Mouse (Mus musculus): ENCODE results near the gene Cox19. TPM values are rescaled to one million over a fixed set of nuclear protein-coding genes. Genes with fewer than 3 reads are reported as not detected.
A peak's percentile ranks its signal among the peaks of the same experiment; 100 is the strongest.

The Cox19 gene
- polyA plus RNA-seq, 1 experiment from 2014 or later: 116 TPM

DNA sequence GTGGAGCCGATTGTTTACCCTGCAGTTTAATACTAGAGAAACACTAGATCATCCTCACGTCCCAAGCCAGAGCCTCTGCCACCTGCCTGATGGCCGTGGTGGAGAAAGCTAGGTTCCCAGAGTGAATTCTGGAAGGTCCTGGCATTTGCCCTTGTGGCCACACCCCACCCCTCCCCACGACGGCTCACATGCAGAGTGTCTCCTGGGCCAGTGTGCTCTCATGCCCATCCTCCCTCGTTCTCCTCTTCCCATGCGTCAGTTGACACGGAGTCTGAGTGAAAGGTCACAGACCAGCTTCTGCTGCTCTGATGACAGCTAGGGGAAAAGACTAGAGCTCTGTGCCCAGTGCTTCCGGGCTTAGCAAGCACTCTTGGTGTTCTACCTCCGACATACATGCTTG, 33.3 kb upstream of the Cox19 start:
- DNase-seq (ENCODE audit: low spot score) (peak; percentile 90), ATAC-seq (replicated peaks; ENCODE audit: low FRiP score, low read depth) (peak; percentile 63)
- no peaks in the 10 kb centered on the region for H3K27me3 ChIP-seq (ENCODE audit: insufficient read depth, low read length)
- H3K9me3 ChIP-seq (replicated peaks; ENCODE audit: low read length): no peaks in the 10 kb centered on the region
- no peak overlapping the region for H3K4me3 ChIP-seq (replicated peaks; ENCODE audit: low read depth, low read length)
- H3K4me2 ChIP-seq (ENCODE audit: low read length): 0 out of 2 replicates have a peak overlapping the region, but pooled peaks have one; percentile 26
- peak overlapping the region; percentile 55; the same call in 1 of the 2 replicates for H3K27ac ChIP-seq
- TF ChIP-seq CTCF (IDR thresholded peaks at IDR 0.05; ENCODE audit: low read depth): no peak
- H3K9ac ChIP-seq (ENCODE audit: low read depth, low read length): 0 out of 2 replicates have a peak overlapping the region, but pooled peaks have one; percentile 19
- H3K4me1 ChIP-seq (replicated peaks; ENCODE audit: insufficient read depth, low read length): peaks cover 58% of the 10 kb centered on the region
- 25% methylated on average over 10 of the region's 10 CpGs for WGBS
- H3K36me3 ChIP-seq (ENCODE audit: insufficient read depth, low read length): no peaks in the 10 kb centered on the region

DNA sequence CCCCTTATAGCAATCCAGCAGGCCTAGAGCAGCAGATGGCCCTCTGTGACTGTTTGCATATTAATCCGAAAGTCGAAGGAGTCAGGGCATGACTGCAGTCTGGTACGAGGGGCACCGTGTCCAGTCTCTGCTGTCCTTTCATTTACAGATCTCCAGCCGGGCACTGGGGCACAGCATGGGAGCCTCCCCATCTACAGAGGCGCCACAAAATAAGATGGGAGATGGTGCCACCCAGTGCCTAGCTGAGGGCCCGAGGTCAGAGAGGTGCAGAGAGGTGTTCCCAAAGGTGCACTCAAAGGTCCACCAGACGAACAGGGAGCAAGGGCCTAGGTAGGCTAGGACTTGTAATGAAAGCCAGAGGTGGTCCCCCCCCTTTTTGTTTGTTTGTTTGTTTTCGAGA, 32.0 kb upstream of the Cox19 start:
- H3K27ac ChIP-seq: peak overlapping the region; percentile 72
- H3K4me2 ChIP-seq (ENCODE audit: low read length): no peak overlapping the region
- H3K9ac ChIP-seq (ENCODE audit: low read depth, low read length): no peak overlapping the region
- no peak overlapping the region for H3K4me3 ChIP-seq (replicated peaks; ENCODE audit: low read depth, low read length)
- H3K9me3 ChIP-seq (replicated peaks; ENCODE audit: low read length): no peaks in the 10 kb centered on the region
- no peak for TF ChIP-seq CTCF (IDR thresholded peaks at IDR 0.05; ENCODE audit: low read depth)
- H3K27me3 ChIP-seq (ENCODE audit: insufficient read depth, low read length): no peaks in the 10 kb centered on the region
- ATAC-seq (replicated peaks; ENCODE audit: low FRiP score, low read depth) (no peak), DNase-seq (ENCODE audit: low spot score) (no peak)
- 73% methylated on average over 9 of the region's 9 CpGs for WGBS
- peaks cover 58% of the 10 kb centered on the region for H3K4me1 ChIP-seq (replicated peaks; ENCODE audit: insufficient read depth, low read length)
- no peaks in the 10 kb centered on the region for H3K36me3 ChIP-seq (ENCODE audit: insufficient read depth, low read length)

DNA sequence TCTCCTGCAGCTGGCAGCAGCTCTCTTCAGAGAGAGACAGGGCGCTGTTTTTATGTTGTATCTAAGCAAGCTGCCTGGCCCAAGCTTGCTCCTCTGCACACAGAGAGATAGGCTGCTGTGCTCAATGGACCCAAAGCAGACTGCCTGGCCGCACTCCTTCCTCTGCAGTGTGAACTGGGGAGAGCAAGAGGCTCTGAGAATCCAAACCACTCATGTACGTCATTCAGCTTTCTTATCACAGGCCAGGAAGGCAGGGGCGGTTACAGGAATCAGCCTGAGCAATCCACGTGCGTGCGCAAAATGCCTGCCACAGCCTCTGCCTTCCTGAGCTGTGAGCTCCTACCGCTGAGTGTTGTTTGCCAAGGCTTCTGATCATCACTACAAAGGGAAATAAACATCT, 31.5 kb upstream of the Cox19 start:
- no peaks in the 10 kb centered on the region for H3K27me3 ChIP-seq (ENCODE audit: insufficient read depth, low read length)
- peak; percentile 57 for DNase-seq (ENCODE audit: low spot score)
- H3K27ac ChIP-seq: peak overlapping the region; percentile 72
- 0 out of 2 replicates have a peak overlapping the region, but pooled peaks have one; percentile 29 for H3K9ac ChIP-seq (ENCODE audit: low read depth, low read length)
- WGBS: 48% methylated on average over 8 of the region's 8 CpGs
- TF ChIP-seq CTCF (IDR thresholded peaks at IDR 0.05; ENCODE audit: low read depth): no peak
- H3K9me3 ChIP-seq (replicated peaks; ENCODE audit: low read length): no peaks in the 10 kb centered on the region
- H3K4me3 ChIP-seq (replicated peaks; ENCODE audit: low read depth, low read length): no peak overlapping the region
- H3K4me1 ChIP-seq (replicated peaks; ENCODE audit: insufficient read depth, low read length): peaks cover 59% of the 10 kb centered on the region
- ATAC-seq (replicated peaks; ENCODE audit: low FRiP score, low read depth): no peak
- H3K4me2 ChIP-seq (ENCODE audit: low read length): peak overlapping the region; percentile 23
- H3K36me3 ChIP-seq (ENCODE audit: insufficient read depth, low read length): no peaks in the 10 kb centered on the region

DNA sequence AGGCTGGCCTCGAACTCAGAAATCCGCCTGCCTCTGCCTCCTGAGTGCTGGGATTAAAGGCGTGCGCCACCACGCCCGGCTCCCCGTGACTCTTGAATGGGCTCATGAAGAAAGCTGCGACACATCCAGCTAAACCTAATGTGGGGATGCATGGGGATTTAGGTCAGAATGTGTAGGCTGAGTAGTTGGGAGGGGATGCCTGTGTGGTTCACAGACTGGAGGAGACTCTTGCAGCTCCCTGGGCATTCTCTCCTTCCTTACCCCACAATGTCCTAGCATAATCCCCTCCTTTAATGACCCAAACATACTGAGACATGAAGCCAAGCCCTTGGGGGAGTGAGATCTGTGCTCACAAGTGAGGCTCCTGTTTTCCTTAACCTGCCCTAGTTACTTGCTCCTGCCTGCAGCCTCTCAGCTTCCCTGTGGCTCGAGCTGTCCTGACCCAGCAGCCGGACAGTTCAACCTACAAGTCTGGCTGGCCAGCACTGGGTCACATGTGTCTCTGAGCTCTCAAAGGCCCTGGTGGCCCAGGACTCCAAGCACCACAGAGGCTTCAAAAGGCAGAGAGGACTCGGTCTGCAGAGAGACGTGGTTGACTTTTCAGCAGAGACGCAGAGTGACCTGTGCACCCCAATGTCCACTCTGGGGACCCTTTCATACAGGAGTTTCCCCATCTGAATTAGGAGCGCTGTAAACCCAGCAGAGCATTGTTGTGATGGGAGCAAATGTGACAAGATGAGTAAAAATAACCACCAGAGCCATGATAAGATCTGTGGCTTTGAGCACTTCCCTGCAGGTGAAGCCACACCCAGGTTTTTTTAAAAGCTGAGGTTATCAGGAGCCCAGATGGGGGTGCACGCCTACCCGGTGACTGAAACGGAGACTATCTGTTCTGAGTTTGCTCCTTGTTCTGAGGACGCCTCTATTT, 30.6 kb upstream of the Cox19 start:
- 70% methylated on average over 17 of the region's 18 CpGs for WGBS
- no peaks in the 10 kb centered on the region for H3K9me3 ChIP-seq (replicated peaks; ENCODE audit: low read length)
- no peaks in the 10 kb centered on the region for H3K36me3 ChIP-seq (ENCODE audit: insufficient read depth, low read length)
- H3K4me3 ChIP-seq (replicated peaks; ENCODE audit: low read depth, low read length): no peak overlapping the region; the same call in 1 of the 2 replicates
- TF ChIP-seq CTCF (IDR thresholded peaks at IDR 0.05; ENCODE audit: low read depth): no peak
- ATAC-seq (replicated peaks; ENCODE audit: low FRiP score, low read depth) (no peak), DNase-seq (ENCODE audit: low spot score) (no peak)
- H3K4me2 ChIP-seq (ENCODE audit: low read length): peak overlapping the region; percentile 78
- no peaks in the 10 kb centered on the region for H3K27me3 ChIP-seq (ENCODE audit: insufficient read depth, low read length)
- peak overlapping the region; percentile 72 for H3K27ac ChIP-seq
- H3K4me1 ChIP-seq (replicated peaks; ENCODE audit: insufficient read depth, low read length): peaks cover 68% of the 10 kb centered on the region
- H3K9ac ChIP-seq (ENCODE audit: low read depth, low read length): no peak overlapping the region

DNA sequence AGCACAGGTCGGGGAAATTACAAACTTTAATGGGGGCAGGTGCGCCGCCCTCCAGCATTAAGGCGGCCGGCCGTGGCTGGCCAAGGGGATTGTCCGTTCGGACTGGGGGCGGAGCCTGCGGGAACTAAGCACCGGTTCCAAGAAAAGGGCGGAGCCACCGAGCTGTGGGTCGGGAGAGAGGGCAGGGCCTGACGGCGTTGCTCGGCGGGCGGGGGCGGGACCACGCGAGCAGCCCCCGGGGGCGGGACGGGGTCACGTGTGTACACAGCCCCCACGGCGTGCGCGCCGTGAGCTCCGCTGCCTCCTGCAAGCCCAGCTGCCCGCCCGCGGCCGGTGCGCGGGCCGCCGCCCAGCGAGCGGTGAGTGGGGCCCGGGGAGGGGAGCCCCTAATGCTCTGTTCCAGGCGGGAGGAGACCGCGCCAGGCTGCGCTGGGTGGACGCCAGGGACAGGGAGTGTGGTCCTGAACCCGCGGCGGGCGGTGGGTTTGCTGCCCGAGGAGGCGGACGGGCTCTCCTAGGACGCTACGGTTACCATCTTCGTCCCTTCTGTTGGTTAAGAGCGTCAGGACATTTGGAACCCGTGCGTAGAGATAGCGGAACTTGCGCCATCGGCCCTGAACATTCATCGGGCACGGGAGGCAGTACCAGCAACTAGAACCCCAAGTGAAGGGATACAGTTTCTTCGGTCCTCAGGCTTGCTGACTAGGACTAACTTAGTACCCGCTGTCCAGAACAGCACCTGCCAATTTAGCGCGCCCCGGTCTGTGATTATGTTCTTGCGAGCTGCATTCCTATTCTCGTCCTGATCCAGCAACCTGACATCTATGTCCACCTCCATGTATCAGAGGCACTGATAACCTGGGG, 29.4 kb upstream of the Cox19 start:
- Histone ChIP-seq H3K4me1 (replicated peaks; ENCODE audit: insufficient read depth, low read length) (peaks cover 63% of the 10 kb centered on the region), H3K4me2 (ENCODE audit: low read length) (peak overlapping the region; percentile 78), H3K27ac (peak overlapping the region; percentile 95), H3K36me3 (ENCODE audit: insufficient read depth, low read length) (no peaks in the 10 kb centered on the region), H3K4me3 (replicated peaks; ENCODE audit: low read depth, low read length) (peak overlapping the region; percentile 66), H3K9ac (ENCODE audit: low read depth, low read length) (peak overlapping the region; percentile 67), H3K27me3 (ENCODE audit: insufficient read depth, low read length) (no peaks in the 10 kb centered on the region), H3K9me3 (replicated peaks; ENCODE audit: low read length) (no peaks in the 10 kb centered on the region)
- TF ChIP-seq CTCF (IDR thresholded peaks at IDR 0.05; ENCODE audit: low read depth): no peak
- WGBS: under 1% methylated on average over 71 of the region's 73 CpGs
- DNase-seq (ENCODE audit: low spot score) (peak; percentile 96), ATAC-seq (replicated peaks; ENCODE audit: low FRiP score, low read depth) (peak; percentile 82)

Measured in kidney, postnatal 0 days (tissue).